ENCODE assay signal across 9 mouse cellular contexts in genomic region chr2:10288142-10288831, GRCm38 (mm10).
DNase-seq lines count a peak whose midpoint lies in the region; ATAC-seq and TF ChIP-seq lines count a peak whose summit lies in the region.
"Had no signal": no experiment of that assay in that cellular context is flagged by ENCODE, and none has a peak within 500 bp of the region (broad histone marks: within the 10 kb centered on the region; RNA-seq: fewer than 3 reads in every experiment).

No protein-coding gene starts in this region.

- no peaks in the 10 kb centered on the region for H3K79me2 ChIP-seq in liver, adult 2 months (ENCODE audit: control insufficient read depth, insufficient read depth, low read length)

- H3K4me1 ChIP-seq in heart, embryonic 14.5 days (ENCODE audit: control insufficient read depth in 2 of 2, insufficient read depth in 2 of 2, low read length in 2 of 2) = no peaks in the 10 kb centered on the region
- no peaks in the 10 kb centered on the region for H3K4me1 ChIP-seq in kidney, postnatal 0 days (replicated peaks; ENCODE audit: insufficient read depth, low read length)
- peaks cover 6% of the 10 kb centered on the region for H3K4me1 ChIP-seq in liver, adult 2 months (ENCODE audit: control insufficient read depth, insufficient read depth, low read length)
- no peaks in the 10 kb centered on the region for H3K4me1 ChIP-seq in neural tube, embryonic 11.5 days (ENCODE audit: control insufficient read depth, insufficient read depth, low read length)
- H3K4me1 ChIP-seq in stomach, embryonic 16.5 days (ENCODE audit: control insufficient read depth, insufficient read depth, low read length) = no peaks in the 10 kb centered on the region

- H3K27ac ChIP-seq in heart, embryonic 14.5 days (replicated peaks in 1 of 2; ENCODE audit: control insufficient read depth in 1 of 2, insufficient read depth in 1 of 2, low read depth in 2 of 2, low read length in 2 of 2) = no peak overlapping the region
- H3K27ac ChIP-seq in kidney, postnatal 0 days = no peak overlapping the region
- H3K27ac ChIP-seq in liver, adult 2 months (replicated peaks; ENCODE audit: insufficient read depth, low read depth, low read length) = no peak overlapping the region
- no peak overlapping the region for H3K27ac ChIP-seq in neural tube, embryonic 11.5 days (ENCODE audit: low read depth, low read length)
- H3K27ac ChIP-seq in stomach, embryonic 16.5 days (ENCODE audit: low read length) = no peak overlapping the region
- H3K27ac ChIP-seq: embryonic facial prominence, embryonic 15.5 days had no signal

- no peaks in the 10 kb centered on the region for H3K9me3 ChIP-seq in heart, embryonic 14.5 days (ENCODE audit: control insufficient read depth, low read length)
- H3K9me3 ChIP-seq in kidney, postnatal 0 days (replicated peaks; ENCODE audit: low read length) = no peaks in the 10 kb centered on the region
- no peaks in the 10 kb centered on the region for H3K9me3 ChIP-seq in neural tube, embryonic 11.5 days (ENCODE audit: control insufficient read depth, low read length)
- H3K9me3 ChIP-seq in stomach, embryonic 16.5 days (replicated peaks; ENCODE audit: control insufficient read depth, low read length) = no peaks in the 10 kb centered on the region
- H3K9me3 ChIP-seq: embryonic facial prominence, embryonic 15.5 days had no signal

- H3K36me3 ChIP-seq in heart, embryonic 14.5 days (ENCODE audit: control insufficient read depth, insufficient read depth, low read length) = no peaks in the 10 kb centered on the region
- no peaks in the 10 kb centered on the region for H3K36me3 ChIP-seq in kidney, postnatal 0 days (ENCODE audit: insufficient read depth, low read length)
- no peaks in the 10 kb centered on the region for H3K36me3 ChIP-seq in liver, adult 2 months (ENCODE audit: control insufficient read depth, insufficient read depth, low read length)
- H3K36me3 ChIP-seq in neural tube, embryonic 11.5 days (ENCODE audit: control insufficient read depth, insufficient read depth, low read length) = no peaks in the 10 kb centered on the region
- H3K36me3 ChIP-seq in stomach, embryonic 16.5 days (ENCODE audit: control insufficient read depth, insufficient read depth, low read length) = no peaks in the 10 kb centered on the region
- H3K36me3 ChIP-seq: embryonic facial prominence, embryonic 15.5 days had no signal

- DNase-seq in A20 (ENCODE audit: low read depth, low spot score) = peak; percentile 70
- peak; percentile 53 to 92 for DNase-seq in adrenal gland, adult (ENCODE audit: inconsistent age in 2 of 2, low spot score in 1 of 2)
- peak; percentile 82 for DNase-seq in embryo, embryonic 10 days (ENCODE audit: low spot score)
- peak; percentile 94 for DNase-seq in kidney, postnatal 0 days (ENCODE audit: low spot score)
- peak; percentile 81 for DNase-seq in liver, adult 2 months (ENCODE audit: extremely low read depth, low read depth, low spot score)
- peak; percentile 57 for DNase-seq in neural tube, embryonic 11.5 days (ENCODE audit: low spot score)

- WGBS in heart, embryonic 14.5 days = 14% methylated on average over 12 of the region's 12 CpGs
- WGBS in kidney, postnatal 0 days = 5% methylated on average over 12 of the region's 12 CpGs
- WGBS in liver, adult 2 months = 3% methylated on average over 12 of the region's 12 CpGs
- WGBS in neural tube, embryonic 11.5 days = 13% methylated on average over 12 of the region's 12 CpGs
- WGBS in stomach, embryonic 16.5 days = 9% methylated on average over 12 of the region's 12 CpGs

- TF ChIP-seq CTCF in kidney, postnatal 0 days (IDR thresholded peaks at IDR 0.05; ENCODE audit: low read depth) = peak; percentile 99
- TF ChIP-seq CTCF in liver, adult 2 months (IDR thresholded peaks at IDR 0.05; ENCODE audit: low read depth, low read length) = peak; percentile 61

- H3K4me3 ChIP-seq in heart, embryonic 14.5 days (ENCODE audit: control insufficient read depth in 1 of 2, insufficient read depth in 1 of 2, low read depth in 1 of 2, low read length in 2 of 2) = no peak overlapping the region
- no peak overlapping the region for H3K4me3 ChIP-seq in kidney, postnatal 0 days (replicated peaks; ENCODE audit: low read depth, low read length)
- no peak overlapping the region for H3K4me3 ChIP-seq in liver, adult 2 months (ENCODE audit: insufficient read depth, low read depth, low read length)
- H3K4me3 ChIP-seq in neural tube, embryonic 11.5 days (ENCODE audit: low read depth, low read length) = no peak overlapping the region
- H3K4me3 ChIP-seq in stomach, embryonic 16.5 days (replicated peaks; ENCODE audit: low read length) = no peak overlapping the region
- H3K4me3 ChIP-seq: embryonic facial prominence, embryonic 15.5 days had no signal

- no peak for TF ChIP-seq POLR2A in liver, adult 2 months (IDR thresholded peaks at IDR 0.05; ENCODE audit: extremely low read depth, insufficient read depth, low read length)

- no peak for ATAC-seq in heart, embryonic 14.5 days (ENCODE audit: insufficient number of reproducible peaks, insufficient read depth, low FRiP score, low read depth)
- no peak; the same call in 1 of the 2 replicates for ATAC-seq in kidney, postnatal 0 days (replicated peaks; ENCODE audit: low FRiP score, low read depth)
- no peak for ATAC-seq in neural tube, embryonic 11.5 days (ENCODE audit: insufficient read depth, low FRiP score, low TSS enrichment)
- no peak; the same call in 1 of the 2 replicates for ATAC-seq in stomach, embryonic 16.5 days (ENCODE audit: insufficient read depth, low FRiP score)

- no peaks in the 10 kb centered on the region; the same call in 1 of the 2 replicates for H3K27me3 ChIP-seq in heart, embryonic 14.5 days (ENCODE audit: control insufficient read depth, insufficient read depth, low read length)
- H3K27me3 ChIP-seq in kidney, postnatal 0 days (ENCODE audit: insufficient read depth, low read length) = no peaks in the 10 kb centered on the region
- no peaks in the 10 kb centered on the region for H3K27me3 ChIP-seq in liver, adult 2 months (ENCODE audit: control insufficient read depth, insufficient read depth, low read length)
- H3K27me3 ChIP-seq in neural tube, embryonic 11.5 days (ENCODE audit: control insufficient read depth, insufficient read depth, low read length) = peaks cover 5% of the 10 kb centered on the region; the same call in 1 of the 2 replicates
- H3K27me3 ChIP-seq in stomach, embryonic 16.5 days (ENCODE audit: control insufficient read depth, insufficient read depth, low read length) = no peaks in the 10 kb centered on the region

- H3K4me2 ChIP-seq in heart, embryonic 14.5 days (ENCODE audit: low read length) = peak overlapping the region; percentile 16; the same call in 1 of the 2 replicates
- H3K4me2 ChIP-seq in kidney, postnatal 0 days (ENCODE audit: low read length) = 0 out of 2 replicates have a peak overlapping the region, but pooled peaks have one; percentile 25
- H3K4me2 ChIP-seq in neural tube, embryonic 11.5 days (ENCODE audit: low read depth) = no peak overlapping the region
- peak overlapping the region; percentile 34; the same call in 1 of the 2 replicates for H3K4me2 ChIP-seq in stomach, embryonic 16.5 days (ENCODE audit: low read depth, low read length)
- H3K4me2 ChIP-seq: embryonic facial prominence, embryonic 15.5 days had no signal

- no peak overlapping the region for H3K9ac ChIP-seq in heart, embryonic 14.5 days (ENCODE audit: low read length)
- H3K9ac ChIP-seq in kidney, postnatal 0 days (ENCODE audit: low read depth, low read length) = no peak overlapping the region
- H3K9ac ChIP-seq in liver, adult 2 months (ENCODE audit: low read depth, low read length) = no peak overlapping the region
- no peak overlapping the region for H3K9ac ChIP-seq in neural tube, embryonic 11.5 days (ENCODE audit: low read length)
- no peak overlapping the region for H3K9ac ChIP-seq in stomach, embryonic 16.5 days (ENCODE audit: low read length)
- H3K9ac ChIP-seq: embryonic facial prominence, embryonic 15.5 days had no signal
